Mouse (Mus musculus): ENCODE data around the gene Bbs9.

The Bbs9 gene

GRCm38 (mm10) chr9:22905434-22905833, 429.9 kb downstream of the Bbs9 start:
- no peak for DNase-seq

GRCm38 (mm10) chr9:22916808-22917207, 441.3 kb downstream of the Bbs9 start:
- no peak for DNase-seq

- no peak for DNase-seq
Measured at GRCm38 (mm10) chr9:22935645-22936044, 460.1 kb downstream of the Bbs9 start.

Data from right cerebral cortex, postnatal 14 days (tissue).